Comparison of ENCODE assay signal across 24 mouse cellular contexts in genomic region chr17:78317381-78317780, GRCm38 (mm10).
DNase-seq lines count a peak whose midpoint lies in the region; ATAC-seq and TF ChIP-seq lines count a peak whose summit lies in the region.
"Had no signal": no experiment of that assay in that cellular context is flagged by ENCODE, and none has a peak within 500 bp of the region (broad histone marks: within the 10 kb centered on the region; RNA-seq: fewer than 3 reads in every experiment).

No protein-coding gene starts in this region.

- ATAC-seq in kidney, embryonic 16.5 days (ENCODE audit: low FRiP score, low TSS enrichment), result peak; percentile 44; the same call in 1 of the 2 replicates
- ATAC-seq: activated CD4-positive, CD25-positive, alpha-beta regulatory T cell, adult 4 months; CD4-positive, CD25-positive, alpha-beta regulatory T cell, adult 4 months; forebrain, embryonic 13.5 days; forebrain, embryonic 15.5 days; Patski had no signal

- H3K9me3 ChIP-seq in kidney, embryonic 16.5 days (ENCODE audit: low read length), result no peaks in the 10 kb centered on the region
- H3K9me3 ChIP-seq: embryonic facial prominence, embryonic 10.5 days; embryonic facial prominence, embryonic 12.5 days; forebrain, embryonic 13.5 days; forebrain, embryonic 15.5 days; G1E had no signal

- TF ChIP-seq CTCF in kidney, adult 2 months (conservative IDR thresholded peaks at IDR 0.05; ENCODE audit: insufficient read depth, insufficient read length, low read depth, low read length), result no peak

- 37% methylated on average over 5 of the region's 5 CpGs for WGBS in kidney, adult 2 months
- WGBS in kidney, embryonic 16.5 days, result 68% methylated on average over 5 of the region's 5 CpGs

- H3K9ac ChIP-seq in kidney, embryonic 16.5 days (replicated peaks; ENCODE audit: low read length), result no peak overlapping the region
- H3K9ac ChIP-seq: embryonic facial prominence, embryonic 12.5 days; forebrain, embryonic 13.5 days; forebrain, embryonic 15.5 days had no signal

- TF ChIP-seq POLR2A in kidney, adult 2 months (IDR thresholded peaks at IDR 0.05; ENCODE audit: low read depth, low read length), result no peak

- no peak overlapping the region for H3K4me2 ChIP-seq in kidney, embryonic 16.5 days (replicated peaks; ENCODE audit: low read depth, low read length)
- H3K4me2 ChIP-seq: embryonic facial prominence, embryonic 12.5 days; forebrain, embryonic 13.5 days; forebrain, embryonic 15.5 days had no signal

- H3K4me1 ChIP-seq in kidney, adult 2 months (ENCODE audit: control insufficient read depth, insufficient read depth, low read length), result peaks cover 3% of the 10 kb centered on the region; the same call in 1 of the 2 replicates
- peaks cover 3% of the 10 kb centered on the region for H3K4me1 ChIP-seq in kidney, embryonic 16.5 days (ENCODE audit: insufficient read depth, low read length)
- H3K4me1 ChIP-seq: forebrain, embryonic 13.5 days had no signal

- no peaks in the 10 kb centered on the region for H3K27me3 ChIP-seq in kidney, adult 2 months (replicated peaks; ENCODE audit: control insufficient read depth, insufficient read depth, low read length)
- no peaks in the 10 kb centered on the region for H3K27me3 ChIP-seq in kidney, embryonic 16.5 days (ENCODE audit: insufficient read depth, low read length)
- H3K27me3 ChIP-seq: CH12.LX; embryonic facial prominence, embryonic 12.5 days; forebrain, embryonic 13.5 days; forebrain, embryonic 15.5 days; Patski had no signal

- peak; percentile 67 for DNase-seq in kidney, adult 2 months
- DNase-seq in kidney, adult 18-20 months, result no peak
- peak; percentile 73 for DNase-seq in kidney, adult 9 months
- no peak for DNase-seq in kidney, adult 11 months
- DNase-seq in kidney, postnatal 14 days, result no peak
- DNase-seq: adrenal gland, adult 8-10 months; adrenal gland, postnatal 14 days; adrenal gland, postnatal 36 days; B cell, adult 2 months; cerebellum, adult 11-12 months; cerebellum, adult 2 months; cerebellum, adult 9-10 months; cerebellum, postnatal 10 days; cerebellum, postnatal 25 days had no signal

- no peak overlapping the region for H3K4me3 ChIP-seq in kidney, adult 2 months (ENCODE audit: insufficient read depth, low read depth, low read length)
- H3K4me3 ChIP-seq in kidney, embryonic 16.5 days (ENCODE audit: low read length), result no peak overlapping the region
- H3K4me3 ChIP-seq: embryonic facial prominence, embryonic 10.5 days; embryonic facial prominence, embryonic 12.5 days; forebrain, embryonic 13.5 days; forebrain, embryonic 15.5 days had no signal

- no peaks in the 10 kb centered on the region; the same call in 1 of the 2 replicates for H3K36me3 ChIP-seq in kidney, adult 2 months (ENCODE audit: control insufficient read depth, insufficient read depth, low read length)
- H3K36me3 ChIP-seq in kidney, embryonic 16.5 days (ENCODE audit: insufficient read depth, low read length), result peaks cover 10% of the 10 kb centered on the region; the same call in 1 of the 2 replicates

- H3K27ac ChIP-seq in kidney, adult 2 months (ENCODE audit: insufficient read depth, low read depth, low read length), result no peak overlapping the region
- H3K27ac ChIP-seq in kidney, embryonic 16.5 days (ENCODE audit: low read length), result no peak overlapping the region
- H3K27ac ChIP-seq: embryonic facial prominence, embryonic 10.5 days; embryonic facial prominence, embryonic 12.5 days; forebrain, embryonic 13.5 days; forebrain, embryonic 15.5 days had no signal

Comparison
In these comparisons a context has a peak if more than half of its experiments do, and no peak if none do; other contexts are left out.
1. DNase-seq: peak in kidney, adult 2 months (single experiment) and kidney, adult 9 months (single experiment); none in kidney, adult 18-20 months (single experiment), kidney, adult 11 months (single experiment) and kidney, postnatal 14 days (single experiment).